Mouse (Mus musculus): Measurements from ENCODE around the gene Gm42906.

DNA sequence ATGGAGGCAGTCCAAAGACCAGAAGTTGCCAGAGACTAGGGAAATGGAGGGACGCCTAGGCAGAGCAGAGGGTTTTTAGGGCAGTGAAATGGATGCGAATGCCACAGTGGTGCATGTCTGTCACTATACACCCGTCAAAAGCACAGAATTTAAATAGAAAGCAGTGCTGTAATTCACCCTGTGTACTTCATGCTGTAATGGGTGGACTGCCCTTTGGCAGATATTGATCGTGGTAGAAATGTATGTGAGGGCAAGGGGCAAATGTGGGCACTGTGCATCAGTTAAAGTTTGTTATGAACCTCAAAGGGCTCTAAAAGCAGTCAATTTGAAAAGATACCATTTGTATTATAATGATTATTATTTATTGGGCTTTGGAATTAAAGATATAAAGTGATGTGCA is 347.7 kb downstream of the Gm42906 start:
- no peak for TF ChIP-seq CTCF (IDR thresholded peaks at IDR 0.05)
- TF ChIP-seq EP300 (IDR thresholded peaks at IDR 0.05): no peak

Measured in lung, postnatal 0 days (tissue).